Mouse (Mus musculus): ENCODE data around the gene Hoxa2. TPM values are rescaled to one million over a fixed set of nuclear protein-coding genes. Genes with fewer than 3 reads are reported as not detected.
A peak's percentile ranks its signal among the peaks of the same experiment; 100 is the strongest.

The Hoxa2 gene
- polyA plus RNA-seq, 1 experiment from 2014 or later = not detected

DNA sequence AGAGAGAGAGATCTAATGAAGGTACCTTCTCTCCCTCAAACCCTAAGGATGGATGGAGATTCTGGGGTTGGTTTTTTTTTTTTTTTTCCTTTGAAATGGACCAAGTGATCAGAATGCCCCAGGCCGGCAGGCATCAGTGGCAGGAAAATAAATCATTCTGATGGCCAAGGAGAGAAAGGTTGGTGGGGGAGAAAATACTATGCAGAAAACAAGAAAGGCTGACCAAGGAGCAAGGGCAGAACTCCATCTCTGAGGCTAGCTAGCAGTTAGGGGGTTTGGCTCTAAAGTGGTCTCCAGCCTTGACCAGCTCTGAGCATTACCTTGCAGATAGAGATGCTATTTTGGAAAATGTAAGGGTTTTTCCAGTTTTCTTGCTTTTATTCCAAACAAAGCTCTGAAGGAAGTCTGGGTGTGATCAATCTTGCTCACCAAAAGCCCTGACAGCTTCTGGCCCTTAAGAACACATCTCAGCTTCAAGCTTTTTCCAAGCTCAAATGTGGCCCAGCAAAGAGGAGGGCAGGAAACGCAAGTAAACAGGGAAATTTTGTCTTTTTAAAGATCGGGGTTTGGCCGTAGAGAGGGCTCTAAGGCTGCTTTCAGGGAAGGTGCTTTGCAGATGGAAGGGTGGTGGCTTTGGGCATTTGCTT, 1.9 kb upstream of the Hoxa2 start:
- Histone ChIP-seq H3K27ac (ENCODE audit: low read depth, low read length) (no peak overlapping the region), H3K9ac (ENCODE audit: low read length) (no peak overlapping the region), H3K9me3 (ENCODE audit: control insufficient read depth, low read length) (no peaks in the 10 kb centered on the region), H3K4me1 (replicated peaks; ENCODE audit: control insufficient read depth, insufficient read depth, low read length) (0 out of 2 replicates have a peak, but pooled peaks cover 2% of the 10 kb centered on the region), H3K36me3 (ENCODE audit: control insufficient read depth, insufficient read depth, low read length) (no peaks in the 10 kb centered on the region), H3K27me3 (ENCODE audit: control insufficient read depth, insufficient read depth, low read length) (peaks cover 95% of the 10 kb centered on the region), H3K4me3 (ENCODE audit: low read depth, low read length) (no peak overlapping the region), H3K4me2 (ENCODE audit: low read depth, low read length, severe bottlenecking) (no peak overlapping the region)
- ATAC-seq (replicated peaks; ENCODE audit: low FRiP score) (no peak), DNase-seq (ENCODE audit: low spot score) (peak; percentile 50)
- 6% methylated on average over 4 of the region's 4 CpGs for WGBS

DNA sequence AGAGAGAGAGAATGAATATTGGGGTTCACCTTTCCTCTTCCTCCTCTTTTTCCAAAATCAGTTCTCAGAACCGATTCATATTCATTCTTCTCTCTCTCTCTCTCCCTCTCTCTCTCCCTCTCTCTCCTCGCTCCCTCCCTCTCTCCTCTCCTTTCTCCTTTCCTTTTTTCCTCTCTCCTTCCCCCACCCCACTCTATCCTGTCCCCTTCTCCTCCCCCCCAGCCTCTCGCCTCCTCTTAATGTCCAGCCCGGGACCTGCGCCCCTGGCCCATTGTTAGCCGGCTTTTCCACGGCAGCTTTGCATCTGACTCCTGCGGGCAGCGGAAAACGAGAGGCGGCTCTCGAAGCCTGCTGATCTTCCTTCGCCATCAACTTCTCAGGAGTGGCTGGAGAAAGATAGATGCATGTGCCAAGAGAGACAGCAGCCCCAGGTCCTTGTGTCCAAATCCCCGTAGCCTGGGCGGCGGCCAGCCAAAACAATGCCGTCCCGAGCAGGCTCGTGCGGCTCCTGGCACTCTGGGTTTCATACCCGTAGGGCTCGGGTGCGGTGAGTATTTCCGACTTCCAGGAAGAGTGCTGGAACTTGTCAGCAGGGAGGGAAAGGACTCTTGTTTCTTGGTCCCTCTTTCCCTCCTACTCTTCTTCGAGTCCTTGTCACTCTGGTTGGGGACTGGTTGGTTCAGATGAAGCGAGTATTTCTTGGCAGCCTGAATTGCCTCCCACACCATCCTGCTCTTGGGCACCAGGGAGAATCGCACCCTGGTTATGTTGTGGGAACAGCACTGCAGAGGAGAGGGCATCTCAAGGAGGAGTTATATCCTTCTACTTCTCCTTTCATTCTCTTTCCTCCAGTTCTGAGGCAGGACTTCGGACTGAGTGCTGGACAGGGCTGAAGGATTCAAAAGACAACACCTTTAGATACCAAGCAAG, 1.1 kb upstream of the Hoxa2 start:
- H3K4me1 ChIP-seq (replicated peaks; ENCODE audit: control insufficient read depth, insufficient read depth, low read length) = peaks cover 2% of the 10 kb centered on the region; the same call in 1 of the 2 replicates
- peak; percentile 55 for DNase-seq (ENCODE audit: low spot score)
- no peak overlapping the region for H3K9ac ChIP-seq (ENCODE audit: low read length)
- no peak for ATAC-seq (replicated peaks; ENCODE audit: low FRiP score)
- H3K4me3 ChIP-seq (ENCODE audit: low read depth, low read length) = no peak overlapping the region
- H3K27ac ChIP-seq (ENCODE audit: low read depth, low read length) = no peak overlapping the region
- no peak overlapping the region for H3K4me2 ChIP-seq (ENCODE audit: low read depth, low read length, severe bottlenecking)
- WGBS = under 1% methylated on average over 28 of the region's 28 CpGs
- H3K36me3 ChIP-seq (ENCODE audit: control insufficient read depth, insufficient read depth, low read length) = no peaks in the 10 kb centered on the region
- peaks cover 93% of the 10 kb centered on the region for H3K27me3 ChIP-seq (ENCODE audit: control insufficient read depth, insufficient read depth, low read length)
- no peaks in the 10 kb centered on the region for H3K9me3 ChIP-seq (ENCODE audit: control insufficient read depth, low read length)

DNA sequence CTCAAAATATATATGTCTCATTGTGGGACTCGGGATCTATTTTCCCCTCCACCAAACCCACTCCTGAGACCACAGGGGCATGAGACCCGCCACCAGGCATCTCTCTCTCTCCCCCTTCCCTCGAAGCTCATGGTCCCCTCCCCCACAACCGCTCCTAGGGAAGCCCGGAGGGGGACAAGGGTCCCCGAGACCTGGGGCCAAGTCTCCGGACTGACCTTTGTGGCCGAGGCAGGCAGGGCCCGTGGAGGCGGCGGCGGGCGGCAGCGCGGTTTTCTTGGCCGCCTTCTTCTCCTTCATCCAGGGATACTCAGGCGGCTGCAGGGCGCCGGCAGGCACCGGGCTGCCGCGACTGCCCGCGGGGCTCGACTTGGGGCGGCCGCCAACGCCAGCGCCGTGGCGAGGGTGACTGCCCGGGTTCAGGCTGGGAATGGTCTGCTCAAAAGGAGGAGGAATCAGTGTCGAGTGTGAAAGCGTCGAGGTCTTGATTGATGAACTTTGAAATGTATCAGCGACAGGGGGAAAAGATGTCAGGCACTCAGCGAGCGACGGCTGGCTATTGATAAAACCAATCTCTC, 493 bp downstream of the Hoxa2 start:
- no peaks in the 10 kb centered on the region for H3K36me3 ChIP-seq (ENCODE audit: control insufficient read depth, insufficient read depth, low read length)
- under 1% methylated on average over 39 of the region's 39 CpGs for WGBS
- no peaks in the 10 kb centered on the region for H3K9me3 ChIP-seq (ENCODE audit: control insufficient read depth, low read length)
- DNase-seq (ENCODE audit: low spot score) = peak; percentile 72
- ATAC-seq (replicated peaks; ENCODE audit: low FRiP score) = no peak
- H3K9ac ChIP-seq (ENCODE audit: low read length) = no peak overlapping the region
- H3K4me1 ChIP-seq (replicated peaks; ENCODE audit: control insufficient read depth, insufficient read depth, low read length) = peaks cover 2% of the 10 kb centered on the region; the same call in 1 of the 2 replicates
- no peak overlapping the region for H3K4me3 ChIP-seq (ENCODE audit: low read depth, low read length)
- H3K27ac ChIP-seq (ENCODE audit: low read depth, low read length) = no peak overlapping the region
- peaks cover 95% of the 10 kb centered on the region for H3K27me3 ChIP-seq (ENCODE audit: control insufficient read depth, insufficient read depth, low read length)
- no peak overlapping the region for H3K4me2 ChIP-seq (ENCODE audit: low read depth, low read length, severe bottlenecking)

DNA sequence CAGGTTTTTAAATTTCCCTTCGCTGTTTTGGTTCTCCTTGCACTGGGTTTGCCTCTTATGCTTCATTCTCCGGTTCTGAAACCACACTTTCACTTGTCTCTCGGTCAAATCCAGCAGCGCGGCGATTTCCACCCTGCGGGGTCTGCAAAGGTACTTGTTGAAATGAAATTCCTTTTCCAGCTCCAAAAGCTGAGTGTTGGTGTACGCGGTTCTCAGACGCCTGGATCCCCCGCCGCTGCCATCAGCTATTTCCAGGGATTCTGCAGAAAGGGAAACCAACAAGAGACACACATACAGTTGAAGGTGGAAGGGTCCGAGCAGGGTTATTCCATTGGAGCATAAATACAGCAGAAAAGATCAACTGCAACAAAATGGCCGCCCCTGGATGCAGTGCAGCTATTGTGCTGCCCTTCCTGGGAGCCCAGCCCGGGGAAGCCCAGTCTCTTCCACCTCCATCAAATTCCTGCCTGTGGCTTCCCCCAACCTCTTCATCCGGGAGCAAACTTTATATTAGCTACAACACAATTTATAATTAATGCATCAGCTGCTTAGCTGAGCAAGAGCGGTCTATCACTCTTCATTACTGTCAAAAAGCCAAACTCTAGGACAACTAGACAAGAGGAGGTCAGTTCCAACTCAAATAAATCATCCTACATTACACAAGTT, 1.1 kb downstream of the Hoxa2 start:
- no peak for ATAC-seq (replicated peaks; ENCODE audit: low FRiP score)
- 1% methylated on average over 17 of the region's 17 CpGs for WGBS
- Histone ChIP-seq H3K9ac (ENCODE audit: low read length) (no peak overlapping the region), H3K4me2 (ENCODE audit: low read depth, low read length, severe bottlenecking) (no peak overlapping the region), H3K4me3 (ENCODE audit: low read depth, low read length) (no peak overlapping the region), H3K27ac (ENCODE audit: low read depth, low read length) (no peak overlapping the region), H3K27me3 (ENCODE audit: control insufficient read depth, insufficient read depth, low read length) (peaks cover 96% of the 10 kb centered on the region), H3K4me1 (replicated peaks; ENCODE audit: control insufficient read depth, insufficient read depth, low read length) (peaks cover 8% of the 10 kb centered on the region), H3K9me3 (ENCODE audit: control insufficient read depth, low read length) (no peaks in the 10 kb centered on the region), H3K36me3 (ENCODE audit: control insufficient read depth, insufficient read depth, low read length) (no peaks in the 10 kb centered on the region)
- peak; percentile 65 for DNase-seq (ENCODE audit: low spot score)

DNA sequence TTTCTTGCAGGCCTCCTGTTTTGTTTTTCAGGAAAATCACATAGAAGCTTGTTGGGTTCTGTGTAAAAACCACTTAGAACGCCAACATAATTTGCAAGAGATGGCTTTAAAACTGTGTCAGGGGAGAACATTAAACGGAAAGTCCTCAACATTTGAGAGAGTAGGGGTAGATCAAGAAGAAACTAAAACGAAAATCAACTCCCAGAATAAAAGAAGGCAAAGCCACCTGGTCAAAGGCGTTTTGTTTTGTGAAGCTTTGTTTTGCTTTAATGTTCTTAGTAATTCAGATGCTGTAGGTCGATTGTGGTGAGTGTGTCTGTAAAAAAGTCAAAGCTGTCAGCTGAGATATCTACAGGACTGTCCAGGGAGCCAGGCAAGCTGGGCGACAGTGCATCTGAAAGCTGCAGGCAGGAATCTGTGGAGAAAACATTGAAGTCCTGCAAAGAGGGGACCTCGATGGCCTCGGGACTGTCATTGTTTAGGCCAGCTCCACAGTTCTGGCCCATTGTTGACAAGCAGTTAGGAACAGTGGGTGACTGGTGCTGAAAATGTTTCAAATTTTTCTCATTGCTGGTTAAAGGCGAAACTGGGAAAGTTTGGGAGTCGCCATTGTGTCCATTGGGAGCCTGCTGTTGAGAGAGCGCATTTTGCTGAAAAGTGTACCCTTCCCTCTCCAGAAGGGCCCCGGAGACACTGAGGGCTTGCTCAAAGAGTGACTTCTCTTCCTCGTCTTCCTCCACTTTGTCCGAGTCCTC, 1.8 kb downstream of the Hoxa2 start:
- Histone ChIP-seq H3K27ac (ENCODE audit: low read depth, low read length) (no peak overlapping the region), H3K9ac (ENCODE audit: low read length) (no peak overlapping the region), H3K4me1 (replicated peaks; ENCODE audit: control insufficient read depth, insufficient read depth, low read length) (peaks cover 9% of the 10 kb centered on the region), H3K4me3 (ENCODE audit: low read depth, low read length) (no peak overlapping the region), H3K9me3 (ENCODE audit: control insufficient read depth, low read length) (no peaks in the 10 kb centered on the region), H3K36me3 (ENCODE audit: control insufficient read depth, insufficient read depth, low read length) (no peaks in the 10 kb centered on the region), H3K4me2 (ENCODE audit: low read depth, low read length, severe bottlenecking) (no peak overlapping the region), H3K27me3 (ENCODE audit: control insufficient read depth, insufficient read depth, low read length) (peaks cover 96% of the 10 kb centered on the region)
- no peak for ATAC-seq (replicated peaks; ENCODE audit: low FRiP score)
- under 1% methylated on average over 14 of the region's 14 CpGs for WGBS
- peak; percentile 60 for DNase-seq (ENCODE audit: low spot score)

DNA sequence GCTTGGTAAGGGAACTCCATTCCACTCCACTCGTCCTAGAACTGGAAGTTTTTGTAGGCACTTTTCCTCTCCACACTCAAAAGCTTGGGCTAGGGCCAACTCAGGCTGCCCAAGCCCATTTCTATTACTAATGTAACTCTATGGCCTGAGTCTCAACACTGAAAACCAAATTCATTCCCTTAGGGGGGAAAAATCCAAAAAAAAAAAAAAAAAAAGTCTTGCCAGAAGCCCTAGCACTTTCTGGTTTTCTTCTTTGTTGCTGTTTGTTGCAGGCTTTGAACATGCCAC, 2.6 kb downstream of the Hoxa2 start:
- DNase-seq (ENCODE audit: low spot score) = no peak
- Histone ChIP-seq H3K9me3 (ENCODE audit: control insufficient read depth, low read length) (no peaks in the 10 kb centered on the region), H3K27ac (ENCODE audit: low read depth, low read length) (no peak overlapping the region), H3K27me3 (ENCODE audit: control insufficient read depth, insufficient read depth, low read length) (peaks cover 96% of the 10 kb centered on the region), H3K4me3 (ENCODE audit: low read depth, low read length) (no peak overlapping the region), H3K36me3 (ENCODE audit: control insufficient read depth, insufficient read depth, low read length) (no peaks in the 10 kb centered on the region), H3K4me2 (ENCODE audit: low read depth, low read length, severe bottlenecking) (no peak overlapping the region), H3K4me1 (replicated peaks; ENCODE audit: control insufficient read depth, insufficient read depth, low read length) (peaks cover 9% of the 10 kb centered on the region), H3K9ac (ENCODE audit: low read length) (no peak overlapping the region)
- ATAC-seq (replicated peaks; ENCODE audit: low FRiP score) = no peak
- 0% methylated on average over 1 of the region's 1 CpGs for WGBS

DNA sequence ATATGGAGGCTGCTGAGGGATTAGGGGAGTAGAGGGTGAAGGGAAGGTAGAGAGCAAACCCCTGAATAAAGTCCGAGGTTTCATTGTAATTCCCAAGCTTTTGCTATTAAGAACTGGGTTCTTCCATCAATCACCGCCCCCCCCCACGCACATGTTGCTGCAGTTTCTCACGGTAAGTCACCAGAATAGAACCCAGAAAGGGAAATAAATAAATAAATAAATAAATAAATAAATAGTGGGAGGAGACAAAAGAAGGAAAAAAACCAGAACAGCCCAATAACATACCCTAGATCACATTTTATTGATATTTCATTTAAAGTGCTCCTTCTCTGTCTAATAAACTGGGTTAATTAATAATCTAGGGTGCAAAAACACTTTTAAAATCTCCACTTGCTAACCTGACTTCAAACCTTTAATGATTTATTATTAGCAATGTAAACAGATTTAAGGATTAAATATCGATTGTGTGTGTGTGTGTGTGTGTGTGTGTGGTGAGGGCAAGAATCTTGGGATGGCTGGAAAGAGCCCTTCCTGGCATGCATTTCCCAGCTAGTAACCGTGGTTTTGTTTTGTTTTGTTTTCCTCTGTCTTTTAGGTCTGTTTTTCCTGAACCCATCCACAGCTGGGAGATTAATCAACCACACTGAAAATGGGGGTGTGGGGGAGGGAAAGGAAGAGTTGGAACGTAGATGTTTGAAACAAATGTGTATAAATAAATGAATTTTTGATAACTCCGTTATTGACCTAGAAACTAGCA, 3.1 kb downstream of the Hoxa2 start:
- peak; percentile 52 for DNase-seq (ENCODE audit: low spot score)

More for the DNA sequence above, 3.1 kb downstream of the Hoxa2 start:
- WGBS = 1% methylated on average over 8 of the region's 8 CpGs
- Histone ChIP-seq H3K4me1 (replicated peaks; ENCODE audit: control insufficient read depth, insufficient read depth, low read length) (peaks cover 9% of the 10 kb centered on the region), H3K9me3 (ENCODE audit: control insufficient read depth, low read length) (no peaks in the 10 kb centered on the region), H3K27me3 (ENCODE audit: control insufficient read depth, insufficient read depth, low read length) (peaks cover 96% of the 10 kb centered on the region), H3K27ac (ENCODE audit: low read depth, low read length) (no peak overlapping the region), H3K4me2 (ENCODE audit: low read depth, low read length, severe bottlenecking) (no peak overlapping the region), H3K9ac (ENCODE audit: low read length) (no peak overlapping the region), H3K4me3 (ENCODE audit: low read depth, low read length) (no peak overlapping the region), H3K36me3 (ENCODE audit: control insufficient read depth, insufficient read depth, low read length) (no peaks in the 10 kb centered on the region)
- ATAC-seq (replicated peaks; ENCODE audit: low FRiP score) = no peak

All from forebrain, embryonic 11.5 days (tissue).